Mouse (Mus musculus) G1E (cell line): ENCODE results near the gene Def6.

ENCODE experiments used
- CTCF ChIP-seq: IDR thresholded peaks from 2 replicates; pipeline ENCODE4 v1.5.1; 2012; ENCODE audit warnings: low read depth, low read length, inconsistent platforms, mixed read lengths
- GATA1 ChIP-seq: IDR thresholded peaks from 2 replicates; pipeline ENCODE4 v1.6.1; 2012; ENCODE audit warnings: borderline replicate concordance, low read length, inconsistent platforms, mixed read lengths
- TAL1 ChIP-seq: conservative IDR thresholded peaks from 2 replicates; pipeline ENCODE4 v1.6.1; 2012; ENCODE audit warnings: low read depth, low read length, inconsistent platforms, mixed read lengths

GRCm38 (mm10) chr17:28247613-28248012 lies 40.0 kb downstream of the Def6 start:
- TF ChIP-seq CTCF (no peak), GATA1 (no peak), TAL1 (no peak)
